Comparison of ENCODE assay signal across 14 mouse cellular contexts in the genomic region with DNA sequence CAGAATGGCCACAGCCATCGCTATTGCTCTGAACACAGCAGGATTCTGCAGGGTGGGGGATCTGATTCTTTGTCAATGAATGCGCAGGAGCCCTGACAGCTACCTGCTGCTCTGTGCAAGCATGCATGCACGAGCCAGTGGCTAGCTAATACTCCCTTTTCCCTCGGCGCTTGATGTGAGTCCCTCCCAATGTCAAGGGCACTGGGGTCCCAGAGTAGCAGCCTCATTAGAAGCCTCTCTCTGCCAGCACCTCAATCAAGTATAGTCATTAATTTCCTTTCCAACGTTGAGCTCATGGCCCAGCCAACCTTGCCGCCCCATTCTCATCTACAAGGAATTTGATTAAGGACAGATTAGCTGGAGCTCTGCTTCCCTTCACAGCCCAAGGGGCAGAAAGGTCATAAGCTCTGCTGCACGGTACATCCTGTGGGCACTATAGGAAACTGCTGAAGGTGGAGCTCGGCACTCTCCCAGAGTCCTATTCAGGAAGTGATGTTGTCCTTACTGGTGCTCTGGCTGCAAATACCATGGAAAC.
A peak's percentile ranks its signal among the peaks of the same experiment; 100 is the strongest.
DNase-seq lines count a peak whose midpoint lies in the region; ATAC-seq and TF ChIP-seq lines count a peak whose summit lies in the region.
"Had no signal": no experiment of that assay in that cellular context is flagged by ENCODE, and none has a peak within 500 bp of the region (broad histone marks: within the 10 kb centered on the region; RNA-seq: fewer than 3 reads in every experiment).

No protein-coding gene starts in this region.

- no peak overlapping the region for H3K9ac ChIP-seq in hindbrain, postnatal 0 days (replicated peaks; ENCODE audit: low read length)
- H3K9ac ChIP-seq in forebrain, embryonic 11.5 days (ENCODE audit: low read length): no peak overlapping the region
- H3K9ac ChIP-seq: midbrain, embryonic 12.5 days; stomach, embryonic 15.5 days had no signal

- peaks cover 19% of the 10 kb centered on the region for H3K4me1 ChIP-seq in hindbrain, embryonic 10.5 days (replicated peaks)
- H3K4me1 ChIP-seq in hindbrain, postnatal 0 days (ENCODE audit: insufficient read depth, low read length): no peaks in the 10 kb centered on the region
- H3K4me1 ChIP-seq in forebrain, embryonic 11.5 days (replicated peaks; ENCODE audit: control insufficient read depth, insufficient read depth, low read length): no peaks in the 10 kb centered on the region
- H3K4me1 ChIP-seq: stomach, embryonic 15.5 days had no signal

- H3K4me2 ChIP-seq in hindbrain, postnatal 0 days (ENCODE audit: low read depth, low read length): no peak overlapping the region
- H3K4me2 ChIP-seq in forebrain, embryonic 11.5 days (ENCODE audit: low read depth, low read length, severe bottlenecking): no peak overlapping the region
- H3K4me2 ChIP-seq: midbrain, embryonic 12.5 days; stomach, embryonic 15.5 days had no signal

- no peak for TF ChIP-seq CTCF in hindbrain, postnatal 0 days (IDR thresholded peaks at IDR 0.05; ENCODE audit: low read depth)

- peaks cover 11% of the 10 kb centered on the region; the same call in 1 of the 2 replicates for H3K27me3 ChIP-seq in hindbrain, embryonic 10.5 days (ENCODE audit: insufficient read depth, poor library complexity, severe bottlenecking)
- H3K27me3 ChIP-seq in hindbrain, postnatal 0 days (ENCODE audit: insufficient read depth, low read length): no peaks in the 10 kb centered on the region
- no peaks in the 10 kb centered on the region for H3K27me3 ChIP-seq in forebrain, embryonic 11.5 days (ENCODE audit: control insufficient read depth, insufficient read depth, low read length)
- H3K27me3 ChIP-seq: stomach, embryonic 15.5 days had no signal

- H3K27ac ChIP-seq in hindbrain, embryonic 10.5 days: 0 out of 2 replicates have a peak overlapping the region, but pooled peaks have one; percentile 12
- H3K27ac ChIP-seq in hindbrain, postnatal 0 days: no peak overlapping the region
- no peak overlapping the region for H3K27ac ChIP-seq in forebrain, embryonic 11.5 days (ENCODE audit: low read depth, low read length)
- H3K27ac ChIP-seq: midbrain, embryonic 12.5 days; stomach, embryonic 15.5 days had no signal

- no peak for ATAC-seq in hindbrain, postnatal 0 days
- ATAC-seq in forebrain, embryonic 11.5 days (replicated peaks; ENCODE audit: low FRiP score): no peak
- ATAC-seq: forebrain, embryonic 16.5 days; inflammation-experienced regulatory T-cells, adult 6 months had no signal

- H3K36me3 ChIP-seq in hindbrain, embryonic 10.5 days: no peaks in the 10 kb centered on the region
- H3K36me3 ChIP-seq in hindbrain, postnatal 0 days (ENCODE audit: insufficient read depth, low read length): no peaks in the 10 kb centered on the region
- H3K36me3 ChIP-seq in forebrain, embryonic 11.5 days (ENCODE audit: control insufficient read depth, insufficient read depth, low read length): no peaks in the 10 kb centered on the region
- H3K36me3 ChIP-seq: midbrain, embryonic 12.5 days; stomach, embryonic 15.5 days had no signal

- no peak for DNase-seq in hindbrain, embryonic 10.5 days (ENCODE audit: low spot score)
- no peak for DNase-seq in hindbrain, postnatal 0 days (ENCODE audit: low spot score)
- peak; percentile 41 to 53 for DNase-seq in heart, adult 9 months (ENCODE audit: low spot score in 2 of 2)
- DNase-seq in kidney, adult 9 months: peak; percentile 55
- DNase-seq in lung, postnatal 36 days: peak; percentile 74
- no peak for DNase-seq in cerebellum, adult 9-11 months
- DNase-seq in forebrain, embryonic 11.5 days (ENCODE audit: low spot score): no peak
- no peak for DNase-seq in liver
- DNase-seq: adrenal gland, postnatal 10 days; cerebellum, postnatal 14 days had no signal

- 48% methylated on average over 9 of the region's 9 CpGs for WGBS in hindbrain, embryonic 10.5 days
- 35% methylated on average over 9 of the region's 9 CpGs for WGBS in hindbrain, postnatal 0 days
- WGBS in forebrain, embryonic 11.5 days: 38% methylated on average over 9 of the region's 9 CpGs

- no peak overlapping the region for H3K4me3 ChIP-seq in hindbrain, embryonic 10.5 days
- H3K4me3 ChIP-seq in hindbrain, postnatal 0 days (ENCODE audit: low read length): no peak overlapping the region
- no peak overlapping the region for H3K4me3 ChIP-seq in forebrain, embryonic 11.5 days (ENCODE audit: low read depth, low read length)
- H3K4me3 ChIP-seq: midbrain, embryonic 12.5 days; stomach, embryonic 15.5 days had no signal

- H3K9me3 ChIP-seq in hindbrain, embryonic 10.5 days: no peaks in the 10 kb centered on the region
- no peaks in the 10 kb centered on the region for H3K9me3 ChIP-seq in hindbrain, postnatal 0 days (ENCODE audit: low read length)
- no peaks in the 10 kb centered on the region; the same call in 1 of the 2 replicates for H3K9me3 ChIP-seq in forebrain, embryonic 11.5 days (ENCODE audit: control insufficient read depth, low read length)
- H3K9me3 ChIP-seq: midbrain, embryonic 12.5 days; stomach, embryonic 15.5 days had no signal

Comparison
In these comparisons a context has a peak if more than half of its experiments do, and no peak if none do; other contexts are left out.
1. DNase-seq: peak in heart, adult 9 months (2 of 2), kidney, adult 9 months (single experiment) and lung, postnatal 36 days (single experiment); none in hindbrain, embryonic 10.5 days (single experiment), hindbrain, postnatal 0 days (single experiment), cerebellum, adult 9-11 months (single experiment), forebrain, embryonic 11.5 days (single experiment) and liver (single experiment).